Mouse (Mus musculus): ENCODE measurements at regions not wholly inside any gene's neighbourhood (a gene's known extent, or its start where the extent isn't known, plus 50 kb on each side); places are given as distances from the start of the nearest gene placed in this dataset.

GRCm38 (mm10) chr9:32936462-32936861 lies 300.4 kb downstream of the Ets1 start:
- POLR2A ChIA-PET = no interaction called here
- CTCF ChIA-PET = no interaction called here

GRCm38 (mm10) chr9:32937391-32937790 lies 301.4 kb downstream of the Ets1 start:
- CTCF ChIA-PET = no interaction called here
- POLR2A ChIA-PET = interaction anchor here in 1 of 4 experiments (0.6 kb wide), 1 partner anchor 244 kb away, joined by 4 read pairs; no protein-coding TSS in a partner anchor

- ChIA-PET CTCF (interaction anchor here in 1 of 4 experiments (2.0 kb wide), 1 partner anchor 350 kb away, joined by 12 read pairs; no protein-coding TSS in a partner anchor), POLR2A (no interaction called here)
These were observed 302.8 kb downstream of the Ets1 start for GRCm38 (mm10) chr9:32938857-32939256.

- ChIA-PET CTCF (interaction anchor here in 3 of 4 experiments (0.5 to 2.0 kb wide), 17 partner anchors 8 to 535 kb away, joined by 3 to 12 read pairs (median 4); no protein-coding TSS in a partner anchor), POLR2A (interaction anchor here in 1 of 4 experiments (0.5 kb wide), 1 partner anchor 153 kb away, joined by 3 read pairs; no protein-coding TSS in a partner anchor)
These were observed 303.6 kb downstream of the Ets1 start for GRCm38 (mm10) chr9:32939626-32940025.

GRCm38 (mm10) chr9:32940111-32940813 lies 304.2 kb downstream of the Ets1 start:
- ChIA-PET POLR2A (interaction anchor here in 1 of 4 experiments (0.5 kb wide), 1 partner anchor 152 kb away, joined by 3 read pairs; no protein-coding TSS in a partner anchor), CTCF (interaction anchor here in 3 of 4 experiments (0.5 to 2.0 kb wide), 18 partner anchors 9 to 535 kb away, joined by 3 to 12 read pairs (median 4); no protein-coding TSS in a partner anchor)

- ChIA-PET CTCF (interaction anchor here in 3 of 4 experiments (0.6 to 2.0 kb wide), 11 partner anchors 10 to 536 kb away, joined by 3 to 12 read pairs (median 3); no protein-coding TSS in a partner anchor), POLR2A (no interaction called here)
These were observed 305.1 kb downstream of the Ets1 start for GRCm38 (mm10) chr9:32940919-32941767.

- ChIA-PET POLR2A (no interaction called here), CTCF (interaction anchor here in 2 of 4 experiments (0.6 to 2.0 kb wide), 2 partner anchors 22 to 356 kb away, joined by 3 to 8 read pairs; no protein-coding TSS in a partner anchor)
These were observed 305.7 kb downstream of the Ets1 start for GRCm38 (mm10) chr9:32941768-32942030.

GRCm38 (mm10) chr9:32947221-32947620 lies 311.2 kb downstream of the Ets1 start:
- ChIA-PET POLR2A (no interaction called here), CTCF (no interaction called here)

GRCm38 (mm10) chr9:32949036-32949435 lies 313.0 kb downstream of the Ets1 start:
- ChIA-PET POLR2A (no interaction called here), CTCF (no interaction called here)

GRCm38 (mm10) chr9:32958716-32959115 lies 322.7 kb downstream of the Ets1 start:
- ChIA-PET POLR2A (no interaction called here), CTCF (no interaction called here)

GRCm38 (mm10) chr9:32959468-32959867 lies 323.4 kb downstream of the Ets1 start:
- ChIA-PET POLR2A (interaction anchor here in 1 of 4 experiments (0.7 kb wide), 1 partner anchor 539 kb away, joined by 8 read pairs; no protein-coding TSS in a partner anchor), CTCF (interaction anchor here in 1 of 4 experiments (0.6 kb wide), 1 partner anchor 145 kb away, joined by 8 read pairs; no protein-coding TSS in a partner anchor)

- POLR2A ChIA-PET = no interaction called here
These were observed 326.7 kb downstream of the Ets1 start for GRCm38 (mm10) chr9:32962679-32963205.

GRCm38 (mm10) chr9:32968446-32968845 lies 332.4 kb downstream of the Ets1 start:
- ChIA-PET CTCF (no interaction called here), POLR2A (interaction anchor here in 1 of 4 experiments (0.6 kb wide), 1 partner anchor 430 kb away, joined by 5 read pairs; no protein-coding TSS in a partner anchor)

More at GRCm38 (mm10) chr9:32962679-32963205, 326.7 kb downstream of the Ets1 start:
- CTCF ChIA-PET = no interaction called here

- ChIA-PET CTCF (no interaction called here), POLR2A (no interaction called here)
These were observed 335.4 kb downstream of the Ets1 start for GRCm38 (mm10) chr9:32971421-32971820.

GRCm38 (mm10) chr9:32971926-32972325 lies 335.9 kb downstream of the Ets1 start:
- CTCF ChIA-PET = no interaction called here
- POLR2A ChIA-PET = no interaction called here

- POLR2A ChIA-PET = no interaction called here
- CTCF ChIA-PET = no interaction called here
These were observed 336.5 kb downstream of the Ets1 start for GRCm38 (mm10) chr9:32972431-32973052.

GRCm38 (mm10) chr9:32977732-32978131 lies 341.7 kb downstream of the Ets1 start:
- CTCF ChIA-PET = no interaction called here
- POLR2A ChIA-PET = interaction anchor here in 1 of 4 experiments (0.5 kb wide), 1 partner anchor 720 kb away, joined by 3 read pairs; no protein-coding TSS in a partner anchor

GRCm38 (mm10) chr9:32980846-32981245 lies 344.8 kb downstream of the Ets1 start:
- POLR2A ChIA-PET = no interaction called here
- CTCF ChIA-PET = no interaction called here

GRCm38 (mm10) chr9:32983182-32983581 lies 347.2 kb downstream of the Ets1 start:
- POLR2A ChIA-PET = no interaction called here
- CTCF ChIA-PET = no interaction called here

All from embryonic stem cell, embryonic (primary cell).